Mouse (Mus musculus): ENCODE measurements at regions not wholly inside any gene's neighbourhood (a gene's known extent, or its start where the extent isn't known, plus 50 kb on each side); places are given as distances from the start of the nearest gene placed in this dataset.

DNA sequence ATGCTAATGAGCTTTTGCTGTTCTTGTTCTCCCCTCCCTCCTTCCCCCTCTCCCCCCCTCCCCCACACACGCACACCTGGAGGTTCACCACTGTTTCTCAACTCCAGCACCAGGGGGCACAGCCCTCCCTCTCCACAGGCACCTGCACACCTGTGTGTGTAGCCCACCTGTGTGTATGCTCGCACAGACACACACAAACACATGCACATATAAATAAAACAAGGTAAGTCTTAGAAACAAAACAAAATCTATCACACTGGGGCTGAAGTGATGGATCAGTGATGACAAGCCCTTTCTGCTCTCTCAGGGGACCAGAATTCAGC is 113.9 kb downstream of the Sp3 start:
- WGBS: 28% methylated on average over 2 of the region's 2 CpGs
- H3K4me1 ChIP-seq (replicated peaks): 0 out of 2 replicates have a peak, but pooled peaks cover under 1% of the 10 kb centered on the region
- H3K4me2 ChIP-seq (replicated peaks): no peak overlapping the region; the same call in 1 of the 2 replicates
- no peak overlapping the region for H3K27ac ChIP-seq
- ATAC-seq: peak; percentile 85
- H3K9ac ChIP-seq: no peak overlapping the region
- H3K9me3 ChIP-seq: no peaks in the 10 kb centered on the region
- H3K27me3 ChIP-seq (replicated peaks): no peaks in the 10 kb centered on the region
- no peak overlapping the region for H3K4me3 ChIP-seq (replicated peaks)
- H3K36me3 ChIP-seq: no peaks in the 10 kb centered on the region

DNA sequence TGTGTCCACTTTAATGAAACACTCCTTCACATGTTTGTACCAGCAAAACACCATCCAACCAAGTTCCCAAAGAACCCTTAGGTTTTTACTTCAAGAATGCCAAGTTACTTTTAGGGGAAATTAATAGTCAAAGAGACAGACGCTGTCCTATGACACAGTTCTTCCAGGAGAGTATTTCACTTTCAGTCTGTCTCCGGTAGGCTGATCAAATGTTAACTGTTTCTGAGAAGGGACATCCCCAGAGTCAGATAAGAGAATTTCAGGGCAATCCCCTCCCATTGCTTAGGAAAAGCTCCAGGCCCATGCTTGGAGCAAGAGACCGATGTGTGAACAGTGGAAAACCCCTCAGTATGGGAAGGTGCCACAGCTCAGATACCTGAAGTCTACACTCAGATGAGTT is 112.1 kb downstream of the Sp3 start:
- Histone ChIP-seq H3K27me3 (replicated peaks) (no peaks in the 10 kb centered on the region), H3K9me3 (no peaks in the 10 kb centered on the region), H3K27ac (no peak overlapping the region), H3K4me1 (replicated peaks) (no peaks in the 10 kb centered on the region), H3K4me3 (replicated peaks) (no peak overlapping the region), H3K9ac (no peak overlapping the region), H3K36me3 (no peaks in the 10 kb centered on the region), H3K4me2 (replicated peaks) (no peak overlapping the region)
- 94% methylated on average over 3 of the region's 3 CpGs for WGBS
- no peak for ATAC-seq

DNA sequence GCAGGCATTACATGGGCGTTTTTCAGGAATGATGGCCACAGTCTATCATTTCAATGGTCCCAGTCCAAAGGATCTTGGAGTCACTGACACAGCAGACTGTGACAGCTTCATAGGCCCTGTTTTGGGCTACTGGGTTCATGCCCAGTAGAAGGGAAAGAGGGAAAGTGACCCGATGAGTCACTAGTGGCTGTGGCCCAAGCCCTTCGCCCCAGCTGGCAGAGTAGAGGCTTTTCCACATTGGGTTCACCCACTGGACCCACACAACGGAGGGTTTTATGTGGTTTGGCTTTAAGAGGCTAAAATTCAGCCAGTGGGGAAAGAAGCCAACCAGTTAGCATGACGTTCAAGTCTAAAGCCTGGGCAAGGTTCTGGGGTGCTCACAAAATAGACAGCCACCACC is 108.4 kb downstream of the Sp3 start:
- Histone ChIP-seq H3K9me3 (no peaks in the 10 kb centered on the region), H3K4me2 (replicated peaks) (no peak overlapping the region), H3K36me3 (no peaks in the 10 kb centered on the region), H3K4me1 (replicated peaks) (no peaks in the 10 kb centered on the region), H3K4me3 (replicated peaks) (no peak overlapping the region), H3K27ac (no peak overlapping the region), H3K9ac (no peak overlapping the region), H3K27me3 (replicated peaks) (no peaks in the 10 kb centered on the region)
- no peak for ATAC-seq
- 90% methylated on average over 5 of the region's 5 CpGs for WGBS

DNA sequence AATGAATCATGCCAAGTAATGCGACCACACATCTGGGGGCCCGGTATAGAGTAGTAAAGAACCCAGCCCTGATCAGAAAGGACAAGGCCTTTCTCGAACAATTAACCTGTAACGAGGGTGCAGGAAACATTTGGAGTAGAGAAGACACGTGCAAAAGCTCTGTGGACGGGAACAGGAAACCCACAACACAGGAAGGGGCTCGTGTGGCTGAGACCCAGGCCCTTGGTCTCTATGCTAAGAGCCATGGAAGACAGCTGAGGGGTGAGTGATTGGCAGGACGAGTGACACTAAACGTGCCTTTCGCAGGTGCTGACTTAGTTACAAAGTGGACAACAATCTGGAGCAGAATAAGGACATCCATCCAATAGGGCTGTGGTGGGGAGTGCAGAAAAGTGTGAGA is 106.3 kb downstream of the Sp3 start:
- Histone ChIP-seq H3K27ac (no peak overlapping the region), H3K27me3 (replicated peaks) (no peaks in the 10 kb centered on the region), H3K9me3 (no peaks in the 10 kb centered on the region), H3K4me1 (replicated peaks) (no peaks in the 10 kb centered on the region), H3K36me3 (no peaks in the 10 kb centered on the region), H3K9ac (no peak overlapping the region), H3K4me2 (replicated peaks) (no peak overlapping the region), H3K4me3 (replicated peaks) (no peak overlapping the region)
- ATAC-seq: no peak
- WGBS: 79% methylated on average over 10 of the region's 10 CpGs

DNA sequence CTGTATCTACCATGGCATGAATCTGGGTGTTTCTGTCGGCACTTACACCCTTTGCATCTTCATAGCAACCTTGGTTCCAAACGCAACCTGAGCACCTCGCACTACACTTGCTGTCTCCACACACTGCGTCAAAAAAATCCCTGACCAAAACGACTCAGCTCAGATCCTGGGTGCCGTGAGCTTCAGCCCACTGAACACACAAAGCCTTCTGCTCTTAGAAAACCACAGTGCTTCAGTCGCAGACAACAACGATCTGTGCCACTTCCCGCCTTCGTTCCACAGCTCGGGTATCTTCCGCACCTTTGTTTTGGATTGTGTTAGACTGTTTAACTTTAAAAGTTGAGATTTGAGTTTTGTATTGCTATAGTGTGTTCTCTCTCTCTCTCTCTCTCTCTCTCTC is 105.7 kb downstream of the Sp3 start:
- no peak for ATAC-seq
- H3K27me3 ChIP-seq (replicated peaks): no peaks in the 10 kb centered on the region
- no peaks in the 10 kb centered on the region for H3K36me3 ChIP-seq
- no peak overlapping the region for H3K4me3 ChIP-seq (replicated peaks)
- no peak overlapping the region for H3K4me2 ChIP-seq (replicated peaks)
- H3K9ac ChIP-seq: no peak overlapping the region
- H3K9me3 ChIP-seq: no peaks in the 10 kb centered on the region
- no peaks in the 10 kb centered on the region for H3K4me1 ChIP-seq (replicated peaks)
- 82% methylated on average over 12 of the region's 12 CpGs for WGBS
- H3K27ac ChIP-seq: no peak overlapping the region

DNA sequence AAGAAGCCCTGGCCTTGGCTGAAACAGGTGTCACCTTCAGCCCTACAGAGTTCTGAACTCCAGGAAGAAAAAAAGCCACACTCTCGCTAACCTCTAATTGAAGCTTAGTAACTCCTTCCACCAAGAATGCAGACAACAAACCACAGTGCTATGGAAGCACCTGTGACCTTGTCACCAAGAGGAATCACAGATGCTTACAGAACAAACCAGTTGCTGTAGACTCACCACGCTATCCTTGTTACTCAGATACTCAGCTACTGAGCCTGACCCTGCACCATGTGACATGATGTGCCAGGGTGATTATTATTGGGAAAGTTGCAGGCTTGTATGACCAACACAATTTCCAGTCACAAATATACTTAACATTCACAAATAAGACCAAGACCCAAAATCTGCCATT is 104.6 kb downstream of the Sp3 start:
- H3K27ac ChIP-seq: no peak overlapping the region
- WGBS: 62% methylated on average over 2 of the region's 2 CpGs
- no peak overlapping the region for H3K4me2 ChIP-seq (replicated peaks)
- H3K27me3 ChIP-seq (replicated peaks): no peaks in the 10 kb centered on the region
- no peak overlapping the region for H3K4me3 ChIP-seq (replicated peaks)
- no peaks in the 10 kb centered on the region for H3K36me3 ChIP-seq
- no peaks in the 10 kb centered on the region for H3K9me3 ChIP-seq
- no peak for ATAC-seq
- H3K4me1 ChIP-seq (replicated peaks): no peaks in the 10 kb centered on the region
- no peak overlapping the region for H3K9ac ChIP-seq

DNA sequence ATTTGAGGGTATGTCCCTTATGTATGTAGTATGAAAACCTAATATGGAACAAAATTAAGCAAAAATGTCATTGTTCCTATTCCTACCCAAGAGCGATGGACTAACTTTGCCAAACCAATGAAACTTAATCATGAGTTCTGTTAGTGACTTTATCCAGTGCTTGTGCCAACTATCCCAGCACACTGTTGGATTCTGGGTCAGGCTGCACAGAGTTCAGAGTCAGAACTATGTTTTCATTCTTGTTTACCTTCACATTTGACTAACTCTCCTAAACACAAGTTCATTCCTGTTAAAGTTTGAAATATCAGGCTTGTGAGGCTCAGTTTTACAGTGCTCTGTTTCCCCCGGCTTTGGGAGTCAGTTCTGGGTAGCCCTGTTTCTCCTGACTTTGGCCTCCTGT is 100.2 kb downstream of the Sp3 start:
- no peak overlapping the region for H3K4me2 ChIP-seq (replicated peaks)
- H3K4me3 ChIP-seq (replicated peaks): no peak overlapping the region
- H3K9ac ChIP-seq: no peak overlapping the region
- H3K27ac ChIP-seq: no peak overlapping the region
- H3K9me3 ChIP-seq: no peaks in the 10 kb centered on the region
- H3K36me3 ChIP-seq: no peaks in the 10 kb centered on the region
- H3K4me1 ChIP-seq (replicated peaks): no peaks in the 10 kb centered on the region
- 97% methylated on average over 2 of the region's 2 CpGs for WGBS
- no peak for ATAC-seq
- H3K27me3 ChIP-seq (replicated peaks): no peaks in the 10 kb centered on the region

DNA sequence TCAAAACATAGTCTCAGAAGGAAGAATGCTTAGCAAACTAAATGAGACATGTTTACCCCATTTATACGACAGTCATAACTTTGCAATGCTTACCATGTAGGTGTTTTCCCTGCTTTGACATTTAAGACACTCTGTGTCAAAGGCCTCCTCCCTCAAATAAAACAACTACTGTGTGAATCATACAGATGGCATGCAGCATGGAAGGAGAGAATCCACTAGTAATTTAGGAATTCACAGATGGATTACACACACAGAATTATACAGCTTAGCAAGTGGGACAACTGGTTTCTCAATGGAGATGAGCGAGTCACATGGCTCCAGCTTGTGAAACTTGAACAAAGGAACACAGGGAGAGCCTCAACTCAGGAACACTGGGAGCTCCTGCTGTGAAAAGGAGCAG is 98.7 kb downstream of the Sp3 start:
- no peaks in the 10 kb centered on the region for H3K27me3 ChIP-seq (replicated peaks)
- no peak overlapping the region for H3K27ac ChIP-seq
- no peaks in the 10 kb centered on the region for H3K4me1 ChIP-seq (replicated peaks)
- WGBS: 80% methylated on average over 2 of the region's 2 CpGs
- no peak overlapping the region for H3K4me2 ChIP-seq (replicated peaks)
- no peaks in the 10 kb centered on the region for H3K36me3 ChIP-seq
- H3K9me3 ChIP-seq: no peaks in the 10 kb centered on the region
- no peak overlapping the region for H3K4me3 ChIP-seq (replicated peaks)
- H3K9ac ChIP-seq: no peak overlapping the region
- no peak for ATAC-seq

DNA sequence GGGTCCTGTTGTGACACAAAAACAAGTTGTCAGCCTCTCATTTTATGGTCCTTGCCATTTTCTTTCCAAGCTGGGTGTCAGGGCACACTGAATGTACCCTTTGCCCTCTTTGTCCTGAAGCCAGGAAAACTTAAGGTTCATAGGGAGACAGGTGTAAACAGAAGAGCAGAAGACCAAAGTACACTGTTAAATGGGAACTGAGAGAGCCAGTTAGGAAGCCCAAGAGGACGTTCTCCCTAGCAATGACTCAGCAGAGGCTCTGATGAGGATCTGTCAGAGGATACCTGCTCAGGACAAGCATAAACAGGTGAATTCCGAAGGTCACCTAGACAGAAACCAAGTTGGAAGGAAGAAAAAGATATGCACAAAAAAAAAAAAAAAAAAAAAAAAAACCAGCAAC is 94.0 kb downstream of the Sp3 start:
- no peaks in the 10 kb centered on the region for H3K4me1 ChIP-seq (replicated peaks)
- H3K36me3 ChIP-seq: no peaks in the 10 kb centered on the region
- no peak for ATAC-seq
- H3K9ac ChIP-seq: no peak overlapping the region
- H3K4me3 ChIP-seq (replicated peaks): no peak overlapping the region
- no peak overlapping the region for H3K4me2 ChIP-seq (replicated peaks)
- 75% methylated on average over 2 of the region's 2 CpGs for WGBS
- no peak overlapping the region for H3K27ac ChIP-seq
- no peaks in the 10 kb centered on the region for H3K9me3 ChIP-seq
- no peaks in the 10 kb centered on the region for H3K27me3 ChIP-seq (replicated peaks)
